Mouse (Mus musculus): ENCODE results near the gene Peg10. TPM values are rescaled to one million over a fixed set of nuclear protein-coding genes. Genes with fewer than 3 reads are reported as not detected.
"Not testable (repeated sequence)": the region's sequence is repeated elsewhere in the genome, so short reads cannot be mapped to it uniquely, and the experiment has no call there.

Gene Peg10
- total RNA-seq, 2 experiments from 2014 or later, result 1.1 to 1.5 TPM

GRCm38 (mm10) chr6:4762252-4762651 is 15.1 kb downstream of the Peg10 start:
- no peak for DNase-seq

GRCm38 (mm10) chr6:4796281-4796680 is 49.2 kb downstream of the Peg10 start:
- Histone ChIP-seq H3K27ac (no peak overlapping the region), H3K4me3 (no peak overlapping the region)
- no peak for TF ChIP-seq CTCF (IDR thresholded peaks at IDR 0.05)
- intact Hi-C loops (cut with DNase I), result no loop called here
- DNase-seq, result no peak

More at GRCm38 (mm10) chr6:4762252-4762651, 15.1 kb downstream of the Peg10 start:
- intact Hi-C loops (cut with DNase I), result no loop called here
- TF ChIP-seq CTCF (IDR thresholded peaks at IDR 0.05), result no peak
- no peak overlapping the region for H3K4me3 ChIP-seq
- no peak overlapping the region for H3K27ac ChIP-seq

GRCm38 (mm10) chr6:4797317-4797716 is 50.2 kb downstream of the Peg10 start:
- H3K27ac ChIP-seq; intact Hi-C loops (cut with DNase I); DNase-seq; H3K4me3 ChIP-seq: not testable (repeated sequence)

- Histone ChIP-seq H3K4me3 (no peak overlapping the region), H3K27ac (no peak overlapping the region)
- DNase-seq, result no peak
- TF ChIP-seq CTCF (IDR thresholded peaks at IDR 0.05), result no peak
- intact Hi-C loops (cut with DNase I), result no loop called here
These were observed 51.3 kb downstream of the Peg10 start for GRCm38 (mm10) chr6:4798382-4798781.

- Histone ChIP-seq H3K27ac (no peak overlapping the region), H3K4me3 (no peak overlapping the region)
- DNase-seq, result no peak
- TF ChIP-seq CTCF (IDR thresholded peaks at IDR 0.05), result no peak
- intact Hi-C loops (cut with DNase I), result no loop called here
These were observed 52.3 kb downstream of the Peg10 start for GRCm38 (mm10) chr6:4799359-4799758.

- no peak for DNase-seq
- intact Hi-C loops (cut with DNase I), result no loop called here
- Histone ChIP-seq H3K27ac (no peak overlapping the region), H3K4me3 (no peak overlapping the region)
- no peak for TF ChIP-seq CTCF (IDR thresholded peaks at IDR 0.05)
These were observed 59.9 kb downstream of the Peg10 start for GRCm38 (mm10) chr6:4806981-4807380.

Other genes with a start within 250 kb of the Peg10 start
- 100 to 1,000 TPM; 127 to 394 TPM for gene Col1a2, start 242.5 kb upstream of the Peg10 start, total RNA-seq (2021)
- 10 to 100 TPM; 18.6 to 20.4 TPM for gene Casd1, start 146.5 kb upstream of the Peg10 start, total RNA-seq (2021)
- gene Sgce, start 99 bp upstream of the Peg10 start, total RNA-seq (2021), result 10 to 100 TPM in 1 of 2 experiments, 1 to 10 TPM in 1; 9.3 to 10.9 TPM
- gene Ppp1r9a, start 155.6 kb downstream of the Peg10 start, total RNA-seq (2021), result 1 to 10 TPM; 1.8 to 2.0 TPM